Mouse (Mus musculus): ENCODE data around the gene Gucy2g. TPM values are rescaled to one million over a fixed set of nuclear protein-coding genes. Genes with fewer than 3 reads are reported as not detected.

Gucy2g gene
- polyA plus RNA-seq, 1 experiment from 2014 or later: not detected

DNA sequence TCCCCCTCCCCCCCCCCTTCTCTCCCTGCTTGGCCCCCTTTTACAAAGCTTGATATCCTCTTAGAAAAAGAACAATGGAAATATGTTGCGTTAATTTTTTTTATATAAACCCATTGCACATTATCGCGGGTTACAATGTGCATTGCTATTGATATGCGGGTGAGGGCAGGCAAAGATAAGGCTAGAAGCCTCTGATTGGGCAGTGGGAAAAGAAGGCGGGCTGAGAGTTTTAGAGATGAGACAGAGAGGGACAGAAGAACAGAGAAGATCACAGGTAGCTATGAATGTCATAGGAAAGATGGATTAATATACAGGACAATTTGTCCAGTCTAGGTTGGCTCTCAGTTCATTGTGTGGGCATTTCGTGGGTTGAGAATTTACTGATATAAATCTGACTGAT lies 33.8 kb downstream of the Gucy2g start:
- Histone ChIP-seq H3K27me3 (ENCODE audit: control insufficient read depth, insufficient read depth, low read length) (no peaks in the 10 kb centered on the region), H3K4me3 (ENCODE audit: control insufficient read depth in 1 of 2, insufficient read depth in 1 of 2, low read depth in 1 of 2, low read length in 2 of 2) (no peak overlapping the region), H3K9me3 (ENCODE audit: control insufficient read depth, low read length) (no peaks in the 10 kb centered on the region), H3K4me1 (ENCODE audit: control insufficient read depth in 2 of 2, insufficient read depth in 2 of 2, low read length in 2 of 2) (no peaks in the 10 kb centered on the region), H3K27ac (replicated peaks in 1 of 2; ENCODE audit: control insufficient read depth in 1 of 2, insufficient read depth in 1 of 2, low read depth in 2 of 2, low read length in 2 of 2) (no peak overlapping the region), H3K9ac (ENCODE audit: low read length) (no peak overlapping the region), H3K36me3 (ENCODE audit: control insufficient read depth, insufficient read depth, low read length) (no peaks in the 10 kb centered on the region), H3K4me2 (ENCODE audit: low read length) (no peak overlapping the region)
- WGBS: 54% methylated on average over 6 of the region's 6 CpGs
- no peak for ATAC-seq (ENCODE audit: insufficient number of reproducible peaks, insufficient read depth, low FRiP score, low read depth)

DNA sequence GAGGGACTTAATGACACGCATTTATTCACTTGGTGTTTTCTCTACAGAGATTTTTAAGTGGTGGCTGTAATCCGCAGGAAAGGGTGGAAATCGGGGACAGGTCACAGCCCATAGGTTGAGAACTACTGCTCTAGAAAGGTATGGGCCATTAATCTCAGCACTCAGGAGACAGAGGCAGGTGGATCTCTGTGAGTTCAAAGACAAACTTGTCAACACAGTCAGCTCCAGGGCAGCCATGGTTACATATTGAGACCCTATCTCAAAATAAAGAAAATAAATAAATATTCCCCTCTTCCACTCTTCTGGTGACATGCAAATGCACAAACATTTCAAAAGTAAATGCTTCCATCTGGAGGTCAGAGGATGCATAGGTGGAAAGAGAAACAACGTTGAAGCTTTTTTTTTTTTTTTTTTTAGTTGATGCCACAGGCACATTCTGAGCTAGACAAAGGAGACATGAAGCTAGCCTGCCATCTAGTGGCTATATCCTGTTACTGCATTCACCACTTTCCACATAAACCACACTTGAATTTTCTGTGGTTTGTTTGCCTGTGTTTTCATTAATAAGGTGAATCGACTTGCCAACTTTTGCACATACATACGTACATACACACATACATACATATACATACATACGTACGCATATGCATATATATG lies 34.4 kb downstream of the Gucy2g start:
- no peaks in the 10 kb centered on the region for H3K9me3 ChIP-seq (ENCODE audit: control insufficient read depth, low read length)
- H3K27me3 ChIP-seq (ENCODE audit: control insufficient read depth, insufficient read depth, low read length): no peaks in the 10 kb centered on the region
- no peak for ATAC-seq (ENCODE audit: insufficient number of reproducible peaks, insufficient read depth, low FRiP score, low read depth)
- no peak overlapping the region for H3K9ac ChIP-seq (ENCODE audit: low read length)
- H3K36me3 ChIP-seq (ENCODE audit: control insufficient read depth, insufficient read depth, low read length): no peaks in the 10 kb centered on the region
- H3K27ac ChIP-seq (replicated peaks in 1 of 2; ENCODE audit: control insufficient read depth in 1 of 2, insufficient read depth in 1 of 2, low read depth in 2 of 2, low read length in 2 of 2): no peak overlapping the region
- no peaks in the 10 kb centered on the region for H3K4me1 ChIP-seq (ENCODE audit: control insufficient read depth in 2 of 2, insufficient read depth in 2 of 2, low read length in 2 of 2)
- no peak overlapping the region for H3K4me2 ChIP-seq (ENCODE audit: low read length)
- WGBS: 34% methylated on average over 8 of the region's 8 CpGs
- no peak overlapping the region for H3K4me3 ChIP-seq (ENCODE audit: control insufficient read depth in 1 of 2, insufficient read depth in 1 of 2, low read depth in 1 of 2, low read length in 2 of 2)

DNA sequence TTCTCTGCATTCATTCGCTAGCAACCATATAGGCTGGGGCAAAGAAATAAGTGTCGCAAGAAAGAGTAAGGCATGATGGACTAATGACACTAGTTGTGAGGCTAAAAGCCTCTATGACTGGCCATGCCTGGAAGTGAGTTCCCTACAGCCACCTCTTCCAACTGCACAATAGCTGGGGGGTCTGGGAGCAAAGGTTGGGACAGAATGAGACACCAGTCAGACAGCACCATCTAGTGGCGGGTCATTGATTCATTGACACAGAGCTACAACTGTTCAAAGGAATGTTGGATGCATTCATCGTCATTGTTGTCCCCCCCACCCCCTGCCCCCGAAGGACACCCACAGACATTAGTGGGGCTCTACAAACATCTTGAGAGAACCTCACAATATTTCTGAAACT lies 42.7 kb downstream of the Gucy2g start:
- Histone ChIP-seq H3K9me3 (ENCODE audit: control insufficient read depth, low read length) (no peaks in the 10 kb centered on the region), H3K4me2 (ENCODE audit: low read length) (peak overlapping the region; percentile 49), H3K36me3 (ENCODE audit: control insufficient read depth, insufficient read depth, low read length) (no peaks in the 10 kb centered on the region), H3K9ac (ENCODE audit: low read length) (no peak overlapping the region), H3K4me3 (ENCODE audit: control insufficient read depth in 1 of 2, insufficient read depth in 1 of 2, low read depth in 1 of 2, low read length in 2 of 2) (0 out of 4 replicates have a peak overlapping the region, but pooled peaks of 1 of the 2 experiments have one; percentile 9), H3K27ac (replicated peaks in 1 of 2; ENCODE audit: control insufficient read depth in 1 of 2, insufficient read depth in 1 of 2, low read depth in 2 of 2, low read length in 2 of 2) (no peak overlapping the region), H3K27me3 (ENCODE audit: control insufficient read depth, insufficient read depth, low read length) (peaks cover 4% of the 10 kb centered on the region; the same call in 1 of the 2 replicates), H3K4me1 (ENCODE audit: control insufficient read depth in 2 of 2, insufficient read depth in 2 of 2, low read length in 2 of 2) (peaks cover 0 to 3% of the 10 kb centered on the region in 2 experiments; a peak in 1 of 4 replicates)
- 30% methylated on average over 5 of the region's 5 CpGs for WGBS
- no peak for ATAC-seq (ENCODE audit: insufficient number of reproducible peaks, insufficient read depth, low FRiP score, low read depth)

DNA sequence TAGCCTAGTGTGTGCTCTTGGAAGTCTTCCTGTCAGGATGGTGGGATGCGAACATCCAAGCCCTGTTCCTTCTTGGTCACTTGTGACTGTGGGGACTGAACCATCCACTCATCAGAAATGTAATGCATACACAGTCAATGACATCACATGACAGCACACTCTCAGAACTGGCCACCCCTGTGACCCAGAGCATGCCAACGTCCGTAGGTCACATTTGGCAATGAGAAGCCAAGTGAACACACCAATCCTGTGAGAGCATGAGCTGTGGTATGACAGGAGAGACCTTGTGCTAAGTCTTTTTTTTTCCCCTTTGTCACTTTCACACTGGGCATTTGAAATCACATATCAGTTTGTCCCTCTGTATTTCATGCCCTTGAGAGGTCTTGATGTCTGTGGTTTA lies 45.5 kb downstream of the Gucy2g start:
- no peak for ATAC-seq (ENCODE audit: insufficient number of reproducible peaks, insufficient read depth, low FRiP score, low read depth)
- Histone ChIP-seq H3K4me3 (ENCODE audit: control insufficient read depth in 1 of 2, insufficient read depth in 1 of 2, low read depth in 1 of 2, low read length in 2 of 2) (no peak overlapping the region), H3K4me1 (ENCODE audit: control insufficient read depth in 2 of 2, insufficient read depth in 2 of 2, low read length in 2 of 2) (peaks cover 0 to 3% of the 10 kb centered on the region in 2 experiments; a peak in 1 of 4 replicates), H3K27me3 (ENCODE audit: control insufficient read depth, insufficient read depth, low read length) (peaks cover 4% of the 10 kb centered on the region; the same call in 1 of the 2 replicates), H3K4me2 (ENCODE audit: low read length) (no peak overlapping the region), H3K9me3 (ENCODE audit: control insufficient read depth, low read length) (no peaks in the 10 kb centered on the region), H3K9ac (ENCODE audit: low read length) (no peak overlapping the region), H3K27ac (replicated peaks in 1 of 2; ENCODE audit: control insufficient read depth in 1 of 2, insufficient read depth in 1 of 2, low read depth in 2 of 2, low read length in 2 of 2) (no peak overlapping the region), H3K36me3 (ENCODE audit: control insufficient read depth, insufficient read depth, low read length) (no peaks in the 10 kb centered on the region)
- WGBS: 60% methylated on average over 3 of the region's 3 CpGs

DNA sequence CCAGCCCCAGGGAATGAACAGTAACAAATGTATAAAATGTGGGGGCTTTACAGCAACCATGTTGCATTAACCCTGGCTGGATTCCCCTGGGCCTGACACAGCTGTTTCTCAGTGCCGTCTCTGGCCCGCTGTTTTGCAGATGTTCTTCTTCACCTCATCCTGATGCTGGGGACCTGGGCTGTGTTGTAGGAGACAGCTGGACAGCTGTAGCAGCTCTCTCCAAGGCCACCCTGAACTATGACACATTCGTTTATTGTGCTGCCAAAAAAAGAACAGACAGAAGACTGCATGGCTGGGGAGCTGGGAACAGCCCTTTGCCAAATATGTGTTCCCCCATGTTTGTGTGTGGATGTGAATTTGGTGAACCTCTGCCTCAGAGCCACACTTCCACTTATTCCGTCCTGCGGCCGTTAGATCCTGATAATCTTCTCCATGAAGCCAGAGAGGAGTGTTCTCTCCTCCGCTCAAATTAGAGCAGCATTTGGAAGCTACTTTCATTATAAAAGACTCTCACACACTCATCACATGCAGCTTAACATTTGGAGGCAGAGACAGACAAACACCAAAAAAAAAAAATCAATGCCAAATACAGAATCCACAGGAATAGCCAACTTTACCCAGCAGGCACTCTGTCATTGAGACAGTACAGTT lies 46.4 kb downstream of the Gucy2g start:
- H3K4me3 ChIP-seq (ENCODE audit: control insufficient read depth in 1 of 2, insufficient read depth in 1 of 2, low read depth in 1 of 2, low read length in 2 of 2): no peak overlapping the region
- no peak for ATAC-seq (ENCODE audit: insufficient number of reproducible peaks, insufficient read depth, low FRiP score, low read depth)
- WGBS: 61% methylated on average over 7 of the region's 7 CpGs

DNA sequence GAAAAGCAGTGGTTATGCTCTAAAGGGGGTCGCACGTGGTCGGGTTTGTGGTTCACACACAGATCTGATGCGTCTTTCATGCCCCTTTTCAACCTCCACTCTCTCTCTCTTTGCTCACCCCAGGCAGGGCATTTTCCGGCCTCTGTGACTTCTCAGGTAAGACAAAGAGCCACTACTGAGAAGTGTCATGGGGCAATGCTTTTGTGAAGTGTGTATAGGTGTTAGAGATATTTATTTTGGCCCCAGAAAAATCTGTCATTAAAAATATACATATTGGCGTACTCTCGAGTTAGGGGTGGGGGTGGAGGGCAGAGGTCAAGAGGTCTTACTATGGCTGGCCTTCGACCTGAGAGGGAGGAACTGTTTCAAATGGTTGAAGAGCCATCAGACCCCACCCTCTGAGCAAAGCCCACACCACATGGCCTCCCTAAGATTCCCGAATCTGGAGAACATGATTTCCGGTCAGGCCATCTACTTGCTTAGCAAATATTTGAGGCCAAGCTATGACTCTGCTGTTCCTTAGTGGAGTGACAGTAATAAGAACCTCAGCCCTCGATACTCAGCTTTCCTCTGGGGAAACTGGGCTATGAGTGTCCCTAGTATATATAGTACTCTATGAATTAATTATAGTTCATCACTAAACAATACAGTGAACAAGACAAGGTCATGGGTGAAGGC lies 47.2 kb downstream of the Gucy2g start:
- H3K36me3 ChIP-seq (ENCODE audit: control insufficient read depth, insufficient read depth, low read length): no peaks in the 10 kb centered on the region
- H3K9ac ChIP-seq (ENCODE audit: low read length): no peak overlapping the region
- peaks cover 0 to 7% of the 10 kb centered on the region in 2 experiments; a peak in 1 of 4 replicates for H3K4me1 ChIP-seq (ENCODE audit: control insufficient read depth in 2 of 2, insufficient read depth in 2 of 2, low read length in 2 of 2)
- H3K27ac ChIP-seq (replicated peaks in 1 of 2; ENCODE audit: control insufficient read depth in 1 of 2, insufficient read depth in 1 of 2, low read depth in 2 of 2, low read length in 2 of 2): no peak overlapping the region
- 77% methylated on average over 11 of the region's 11 CpGs for WGBS
- peaks cover 4% of the 10 kb centered on the region; the same call in 1 of the 2 replicates for H3K27me3 ChIP-seq (ENCODE audit: control insufficient read depth, insufficient read depth, low read length)
- no peak for ATAC-seq (ENCODE audit: insufficient number of reproducible peaks, insufficient read depth, low FRiP score, low read depth)
- no peak overlapping the region for H3K4me3 ChIP-seq (ENCODE audit: control insufficient read depth in 1 of 2, insufficient read depth in 1 of 2, low read depth in 1 of 2, low read length in 2 of 2)
- H3K9me3 ChIP-seq (ENCODE audit: control insufficient read depth, low read length): no peaks in the 10 kb centered on the region
- H3K4me2 ChIP-seq (ENCODE audit: low read length): no peak overlapping the region

More for the DNA sequence above, 46.4 kb downstream of the Gucy2g start:
- Histone ChIP-seq H3K9me3 (ENCODE audit: control insufficient read depth, low read length) (no peaks in the 10 kb centered on the region), H3K36me3 (ENCODE audit: control insufficient read depth, insufficient read depth, low read length) (no peaks in the 10 kb centered on the region), H3K9ac (ENCODE audit: low read length) (no peak overlapping the region), H3K27ac (replicated peaks in 1 of 2; ENCODE audit: control insufficient read depth in 1 of 2, insufficient read depth in 1 of 2, low read depth in 2 of 2, low read length in 2 of 2) (no peak overlapping the region), H3K27me3 (ENCODE audit: control insufficient read depth, insufficient read depth, low read length) (peaks cover 4% of the 10 kb centered on the region; the same call in 1 of the 2 replicates), H3K4me1 (ENCODE audit: control insufficient read depth in 2 of 2, insufficient read depth in 2 of 2, low read length in 2 of 2) (peaks cover 0 to 7% of the 10 kb centered on the region in 2 experiments; a peak in 1 of 4 replicates), H3K4me2 (ENCODE audit: low read length) (no peak overlapping the region)

DNA sequence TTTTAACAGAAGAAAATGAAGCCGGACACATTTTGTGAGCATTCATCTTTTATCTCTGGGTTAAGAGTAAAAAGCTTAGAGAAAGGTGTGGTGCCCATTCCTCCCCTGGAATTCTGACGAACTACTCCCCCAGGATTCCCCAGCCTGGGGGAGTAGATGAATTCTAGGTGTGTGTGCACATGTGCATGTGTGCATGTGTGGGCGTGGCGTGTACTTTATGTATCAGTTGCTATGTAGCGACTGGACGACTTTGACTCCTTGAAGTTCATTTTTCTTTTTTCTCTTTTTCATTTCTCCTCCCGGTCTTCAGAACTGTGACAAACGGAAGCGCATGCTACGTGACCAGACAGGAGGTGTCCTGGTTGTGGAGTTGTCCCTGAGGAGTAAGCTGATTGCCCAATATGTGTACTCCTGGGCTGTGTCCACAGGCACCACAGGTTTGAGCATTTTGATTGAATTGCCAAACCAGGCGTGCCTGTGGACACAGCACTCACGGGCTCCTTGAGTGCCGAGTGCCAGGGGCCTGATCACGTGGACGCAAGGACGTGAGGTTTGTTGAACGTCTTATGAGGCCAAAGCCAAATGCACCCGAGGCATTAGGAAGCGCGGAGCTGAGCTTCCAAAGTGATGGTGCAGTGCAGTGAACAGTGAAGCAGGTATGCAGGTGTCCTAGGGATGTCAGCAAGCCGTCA lies 48.6 kb downstream of the Gucy2g start:
- Histone ChIP-seq H3K4me2 (ENCODE audit: low read length) (no peak overlapping the region), H3K9me3 (ENCODE audit: control insufficient read depth, low read length) (no peaks in the 10 kb centered on the region), H3K27me3 (ENCODE audit: control insufficient read depth, insufficient read depth, low read length) (no peaks in the 10 kb centered on the region), H3K27ac (replicated peaks in 1 of 2; ENCODE audit: control insufficient read depth in 1 of 2, insufficient read depth in 1 of 2, low read depth in 2 of 2, low read length in 2 of 2) (no peak overlapping the region), H3K4me1 (ENCODE audit: control insufficient read depth in 2 of 2, insufficient read depth in 2 of 2, low read length in 2 of 2) (peaks cover 0 to 7% of the 10 kb centered on the region in 2 experiments; a peak in 1 of 4 replicates), H3K4me3 (ENCODE audit: control insufficient read depth in 1 of 2, insufficient read depth in 1 of 2, low read depth in 1 of 2, low read length in 2 of 2) (no peak overlapping the region), H3K9ac (ENCODE audit: low read length) (no peak overlapping the region), H3K36me3 (ENCODE audit: control insufficient read depth, insufficient read depth, low read length) (no peaks in the 10 kb centered on the region)
- ATAC-seq (ENCODE audit: insufficient number of reproducible peaks, insufficient read depth, low FRiP score, low read depth): no peak
- 85% methylated on average over 21 of the region's 21 CpGs for WGBS

Measured in heart, embryonic 14.5 days (tissue).